Mouse (Mus musculus) adrenal gland, adult 2 months (tissue): ENCODE measurements around the gene Ash1l. TPM values are rescaled to one million over a fixed set of nuclear protein-coding genes. Genes with fewer than 3 reads are reported as not detected.

Experiments used
- DNase-seq: peaks from one replicate; pipeline ENCODE4 v3.0.0; 2021
- polyA plus RNA-seq: library from polyadenylated mRNA; depleted of rRNA; stranded (reverse); fragments of >200 nt; gene quantifications from 2 replicates; pipeline ENCODE4 v1.2.3, GENCODE M21; 2012; rRNA removed
- total RNA-seq, 2 experiments: library from RNA; stranded (reverse); gene quantifications; 2 replicates each; pipeline ENCODE4 v1.2.3; 2021

Ash1l gene
- total and polyA plus RNA-seq, 3 experiments: 4.9 to 57.0 (median 38.3) TPM

- peak; percentile 14 for DNase-seq
Measured at GRCm38 (mm10) chr3:89091811-89092508, 141.5 kb downstream of the Ash1l start.

GRCm38 (mm10) chr3:89092509-89093090, 142.2 kb downstream of the Ash1l start:
- DNase-seq: no peak

- DNase-seq: peak; percentile 93
Measured at GRCm38 (mm10) chr3:89093175-89093574, 142.8 kb downstream of the Ash1l start, which contains the start of gene Rusc1. Rusc1 (minus strand) TSS chr3:89093311.

- DNase-seq: peak; percentile 16
Measured at GRCm38 (mm10) chr3:89094021-89094420, 143.6 kb downstream of the Ash1l start.

GRCm38 (mm10) chr3:89100811-89101210, 150.4 kb downstream of the Ash1l start, which contains the start of gene Gm43738:
Gm43738 (minus strand) TSS chr3:89101099.
- no peak for DNase-seq

- no peak for DNase-seq
Measured at GRCm38 (mm10) chr3:89101459-89101811, 151.0 kb downstream of the Ash1l start.

- peak; percentile 97 for DNase-seq
Measured at GRCm38 (mm10) chr3:89101812-89102494, 151.5 kb downstream of the Ash1l start, which contains the start of gene Fdps. Fdps (minus strand) TSS chr3:89101959.

GRCm38 (mm10) chr3:89102495-89103290, 152.3 kb downstream of the Ash1l start:
- no peak for DNase-seq

GRCm38 (mm10) chr3:89103291-89103595, 152.8 kb downstream of the Ash1l start:
- DNase-seq: no peak

- no peak for DNase-seq
Measured at GRCm38 (mm10) chr3:89106881-89107280, 156.5 kb downstream of the Ash1l start.

GRCm38 (mm10) chr3:89107545-89107944, 157.1 kb downstream of the Ash1l start:
- DNase-seq: peak; percentile 30

GRCm38 (mm10) chr3:89108146-89108545, 157.7 kb downstream of the Ash1l start:
- peak; percentile 60 for DNase-seq

GRCm38 (mm10) chr3:89113058-89113457, 162.6 kb downstream of the Ash1l start:
- DNase-seq: peak; percentile 16

GRCm38 (mm10) chr3:89115522-89115921, 165.1 kb downstream of the Ash1l start:
- peak; percentile 21 for DNase-seq

- peak; percentile 84 for DNase-seq
Measured at GRCm38 (mm10) chr3:89123313-89123712, 172.9 kb downstream of the Ash1l start.

GRCm38 (mm10) chr3:89124241-89124640, 173.8 kb downstream of the Ash1l start:
- DNase-seq: peak; percentile 69

GRCm38 (mm10) chr3:89125981-89126380, 175.6 kb downstream of the Ash1l start:
- DNase-seq: peak; percentile 52

Other genes with a start within 250 kb of the Ash1l start
- gene Rit1, start 233.8 kb upstream of the Ash1l start, total RNA-seq: 10 to 100 TPM; 49.2 to 58.9 TPM
- 41.4 and 41.5 TPM in 2 replicates for gene Rit1, start 233.8 kb upstream of the Ash1l start, polyA plus RNA-seq
- 10 to 100 TPM; 10.1 to 15.1 TPM for gene Syt11, start 175.5 kb upstream of the Ash1l start, total RNA-seq
- 5.1 and 5.7 TPM in 2 replicates for gene Syt11, start 175.5 kb upstream of the Ash1l start, polyA plus RNA-seq
- 10 to 100 TPM; 25.8 to 27.4 TPM for gene Gon4l, start 115.4 kb upstream of the Ash1l start, total RNA-seq
- 9.1 and 9.7 TPM in 2 replicates for gene Gon4l, start 115.4 kb upstream of the Ash1l start, polyA plus RNA-seq
- gene Msto1, start 36.6 kb upstream of the Ash1l start, total RNA-seq: 10 to 100 TPM; 18.9 to 25.2 TPM
- 28.4 and 30.2 TPM in 2 replicates for gene Msto1, start 36.6 kb upstream of the Ash1l start, polyA plus RNA-seq
- 100 to 1,000 TPM; 129 to 130 TPM for gene Dap3, start 559 bp downstream of the Ash1l start, total RNA-seq
- gene Dap3, start 559 bp downstream of the Ash1l start, polyA plus RNA-seq: 26.2 and 30.4 TPM in 2 replicates
- 10 to 100 TPM; 23.3 to 32.5 TPM for gene Rusc1, start 142.7 kb downstream of the Ash1l start, total RNA-seq
- 56.4 and 66.6 TPM in 2 replicates for gene Rusc1, start 142.7 kb downstream of the Ash1l start, polyA plus RNA-seq
- gene Gm43738, start 150.5 kb downstream of the Ash1l start, total RNA-seq: not detected
- not detected in 2 replicates for gene Gm43738, start 150.5 kb downstream of the Ash1l start, polyA plus RNA-seq
- gene Fdps, start 151.3 kb downstream of the Ash1l start, total RNA-seq: 100 to 1,000 TPM; 208 to 632 TPM
- 253 and 549 TPM in 2 replicates for gene Fdps, start 151.3 kb downstream of the Ash1l start, polyA plus RNA-seq
- under 1 TPM in 1 of 2 experiments, not detected in 1; 0.81 TPM for gene Pklr, start 185.5 kb downstream of the Ash1l start, total RNA-seq
- 0.55 TPM in 1 of 2 replicates, not detected in the other for gene Pklr, start 185.5 kb downstream of the Ash1l start, polyA plus RNA-seq
- gene Hcn3, start 209.6 kb downstream of the Ash1l start, total RNA-seq: 1 to 10 TPM; 2.4 to 6.6 TPM
- 20.9 and 34.5 TPM in 2 replicates for gene Hcn3, start 209.6 kb downstream of the Ash1l start, polyA plus RNA-seq
- 10 to 100 TPM; 39.3 to 73.3 TPM for gene Clk2, start 214.2 kb downstream of the Ash1l start, total RNA-seq
- gene Clk2, start 214.2 kb downstream of the Ash1l start, polyA plus RNA-seq: 52.2 and 63.4 TPM in 2 replicates
- 100 to 1,000 TPM in 1 of 2 experiments, 10 to 100 TPM in 1; 87.1 to 104 TPM for gene Scamp3, start 226.9 kb downstream of the Ash1l start, total RNA-seq
- gene Scamp3, start 226.9 kb downstream of the Ash1l start, polyA plus RNA-seq: 234 and 299 TPM in 2 replicates
- 10 to 100 TPM; 15.2 to 16.3 TPM for gene Fam189b, start 232.5 kb downstream of the Ash1l start, total RNA-seq
- 80.2 and 84.4 TPM in 2 replicates for gene Fam189b, start 232.5 kb downstream of the Ash1l start, polyA plus RNA-seq